Mouse (Mus musculus) bone marrow, adult 2 months (tissue): Measurements from ENCODE around the gene Aftph. TPM values are rescaled to one million over a fixed set of nuclear protein-coding genes. Genes with fewer than 3 reads are reported as not detected.

Experiments used
- H3K27ac ChIP-seq: fragments of 200-500 bp; 2 replicates; pipeline ENCODE4 v1.5.1; 2012; ENCODE audit warnings: low read depth, mild to moderate bottlenecking, control low read depth, inconsistent platforms, low read length; ENCODE audit not compliant: control insufficient read depth, poor library complexity, insufficient read depth
- H3K4me1 ChIP-seq: fragments of 200-500 bp; 2 replicates; pipeline ENCODE4 v1.6.1; 2011; ENCODE audit warnings: low read length; ENCODE audit not compliant: control insufficient read depth, insufficient read depth
- H3K4me3 ChIP-seq: fragments of 200-500 bp; replicated peaks from 2 replicates; pipeline ENCODE3; 2011; ENCODE audit warnings: mild to moderate bottlenecking, low read depth, low read length, control low read depth; ENCODE audit not compliant: control insufficient read depth
- CTCF ChIP-seq: fragments of 200-500 bp; IDR thresholded peaks from 2 replicates; pipeline ENCODE4 v1.5.1; 2011; ENCODE audit warnings: low read length, control low read depth; ENCODE audit not compliant: control insufficient read depth, insufficient read depth
- POLR2A ChIP-seq: fragments of 200-500 bp; IDR thresholded peaks from 2 replicates; pipeline ENCODE4 v1.6.1; 2011; ENCODE audit warnings: low read depth, mild to moderate bottlenecking, control low read depth, low read length, borderline replicate concordance; ENCODE audit not compliant: control insufficient read depth
- WGBS: fragments of 180-500 bp; shearing (Covaris S2); methylation state at CpG from one replicate; pipeline ENCODE4 v1.1.7; 2018; 5-methylcytosine and 5-hydroxymethylcytosine counted together
- polyA plus RNA-seq: library from polyadenylated mRNA; stranded (reverse); fragments of >200 nt; gene quantifications from 2 replicates; pipeline ENCODE4 v1.2.4, GENCODE M21; 2011; ENCODE audit warnings: low replicate concordance; ENCODE audit not compliant: missing spikeins, insufficient read depth, insufficient read length

Aftph gene
- polyA plus RNA-seq, 1 experiment = 40.8 TPM

- H3K27ac ChIP-seq = no peak overlapping the region
- TF ChIP-seq CTCF (peak; percentile 77), POLR2A (no peak)
- H3K4me3 ChIP-seq = no peak overlapping the region
- no peaks in the 10 kb centered on the region for H3K4me1 ChIP-seq
- 16% methylated on average over 4 of the region's 4 CpGs for WGBS
Observed at GRCm38 (mm10) chr11:20691000-20691399, 50.4 kb downstream of the Aftph start.

- H3K27ac ChIP-seq = no peak overlapping the region
- no peak for TF ChIP-seq POLR2A
- WGBS = 61% methylated on average over 5 of the region's 5 CpGs
Observed at GRCm38 (mm10) chr11:20681679-20682078, 59.7 kb downstream of the Aftph start.

DNA sequence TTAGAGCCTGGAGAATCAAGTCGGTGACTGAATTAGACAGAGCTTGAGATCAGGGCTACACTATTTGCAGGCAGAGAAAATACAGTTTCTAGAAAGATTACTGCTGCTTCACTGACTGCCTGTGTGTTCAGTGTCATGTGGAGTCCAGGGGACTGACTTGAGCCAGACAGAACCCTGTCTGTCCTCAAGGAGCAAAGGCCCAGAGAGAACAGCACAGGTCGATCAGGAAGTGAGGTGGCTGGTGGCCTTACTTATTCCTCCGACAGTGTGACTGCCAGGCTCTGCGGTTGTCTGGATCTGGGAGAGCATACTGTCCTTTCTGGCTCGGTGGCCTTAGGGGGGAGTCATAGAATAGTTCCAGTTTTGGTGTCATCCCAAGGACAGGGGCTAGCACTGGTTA is 60.6 kb downstream of the Aftph start:
- WGBS = 73% methylated on average over 5 of the region's 5 CpGs
- H3K4me3 ChIP-seq = no peak overlapping the region
- TF ChIP-seq POLR2A (no peak), CTCF (no peak)
- H3K27ac ChIP-seq = no peak overlapping the region
- no peaks in the 10 kb centered on the region for H3K4me1 ChIP-seq

More at GRCm38 (mm10) chr11:20681679-20682078, 59.7 kb downstream of the Aftph start:
- no peak overlapping the region for H3K4me3 ChIP-seq
- no peaks in the 10 kb centered on the region for H3K4me1 ChIP-seq

GRCm38 (mm10) chr11:20679396-20679795 is 62.0 kb downstream of the Aftph start:
- Histone ChIP-seq H3K27ac (no peak overlapping the region), H3K4me1 (no peaks in the 10 kb centered on the region), H3K4me3 (no peak overlapping the region)
- 67% methylated on average over 2 of the region's 2 CpGs for WGBS
- TF ChIP-seq POLR2A (no peak), CTCF (no peak)

DNA sequence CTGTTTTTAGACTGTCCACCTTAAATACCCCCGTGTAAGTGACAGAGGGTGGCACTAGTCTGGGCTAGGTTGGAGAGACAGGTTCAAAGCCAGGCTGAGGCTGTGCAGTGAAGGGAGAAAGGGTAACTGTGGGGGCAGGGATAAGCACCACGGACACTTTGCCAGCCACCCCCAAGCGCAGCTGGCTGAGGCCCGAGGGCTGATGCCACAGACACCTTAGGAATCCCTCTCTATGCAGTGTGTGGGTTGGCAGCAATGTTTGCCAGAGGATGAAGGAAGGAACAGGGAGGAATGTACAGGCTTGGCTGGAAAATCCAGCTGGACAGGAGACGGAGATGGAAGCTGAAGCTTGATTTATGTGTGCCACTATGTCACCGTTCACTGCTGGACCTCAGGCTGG is 68.9 kb downstream of the Aftph start:
- no peaks in the 10 kb centered on the region for H3K4me1 ChIP-seq
- 61% methylated on average over 6 of the region's 6 CpGs for WGBS
- no peak for TF ChIP-seq CTCF
- no peak for TF ChIP-seq POLR2A
- no peak overlapping the region for H3K4me3 ChIP-seq
- H3K27ac ChIP-seq = no peak overlapping the region

DNA sequence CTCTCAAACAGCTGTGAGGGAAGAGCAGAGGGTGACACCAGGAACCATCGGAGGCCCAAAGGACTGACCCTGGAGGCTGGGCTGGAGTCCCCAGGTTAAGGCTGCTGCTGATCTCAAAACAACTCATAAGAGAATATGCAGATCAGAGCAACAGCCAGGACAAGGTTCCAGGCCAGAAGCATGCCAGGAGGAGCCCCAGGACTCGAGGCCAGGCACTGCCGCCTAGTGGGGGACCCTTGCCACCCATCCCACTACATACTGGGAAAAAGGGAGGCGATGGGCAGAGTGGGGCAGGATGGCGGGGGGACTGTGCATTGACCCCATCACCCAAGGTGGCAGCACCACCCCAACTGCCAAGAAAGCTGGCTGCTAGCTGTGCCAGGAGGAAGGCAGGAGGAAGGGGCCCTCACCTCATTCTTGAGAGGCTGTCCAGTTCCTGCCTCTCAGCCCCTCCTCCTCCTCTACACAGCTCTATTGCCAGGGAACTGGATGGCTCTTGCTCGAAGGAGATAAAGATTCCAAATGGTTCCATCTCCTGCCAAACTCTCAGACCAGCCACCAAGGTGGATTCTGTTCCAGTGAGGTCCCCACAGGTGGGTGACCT is 69.5 kb downstream of the Aftph start:
- H3K4me1 ChIP-seq = no peaks in the 10 kb centered on the region
- H3K27ac ChIP-seq = no peak overlapping the region
- H3K4me3 ChIP-seq = no peak overlapping the region
- no peak for TF ChIP-seq POLR2A
- 0 out of 2 replicates have a peak, but pooled peaks have one; percentile 2 for TF ChIP-seq CTCF
- WGBS = 26% methylated on average over 6 of the region's 6 CpGs

- Histone ChIP-seq H3K4me1 (no peaks in the 10 kb centered on the region), H3K27ac (no peak overlapping the region), H3K4me3 (no peak overlapping the region)
- 91% methylated on average over 9 of the region's 9 CpGs for WGBS
- TF ChIP-seq POLR2A (no peak), CTCF (no peak)
Observed at GRCm38 (mm10) chr11:20664878-20665277, 76.5 kb downstream of the Aftph start.

GRCm38 (mm10) chr11:20663580-20664198 is 77.7 kb downstream of the Aftph start:
- Histone ChIP-seq H3K4me1 (no peaks in the 10 kb centered on the region), H3K4me3 (no peak overlapping the region), H3K27ac (no peak overlapping the region)
- WGBS = 78% methylated on average over 5 of the region's 5 CpGs
- no peak for TF ChIP-seq CTCF
- no peak for TF ChIP-seq POLR2A
